Mouse (Mus musculus) heart, postnatal 0 days (tissue): Measurements from ENCODE around the gene D630003M21Rik. TPM values are rescaled to one million over a fixed set of nuclear protein-coding genes. Genes with fewer than 3 reads are reported as not detected.

ENCODE experiments used
- ATAC-seq: fragments of 200-750 bp; cut with Nextera tagmentation; 2 replicates; pipeline ENCODE4 v1.8.0; 2017; ENCODE audit warnings: low read depth, moderate number of reproducible peaks, moderate library complexity; ENCODE audit not compliant: insufficient read depth
- DNase-seq: peaks from one replicate; pipeline ENCODE4 v3.0.0-alpha.2; 2016; ENCODE audit warnings: low spot score
- H3K27ac ChIP-seq: fragments of 300-500 bp; sonication (generic); 2 replicates; pipeline ENCODE4 v1.5.1; 2014; ENCODE audit warnings: low read depth, mild to moderate bottlenecking
- H3K27me3 ChIP-seq: fragments of 300-500 bp; sonication (generic); 2 replicates; pipeline ENCODE4 v1.6.1; 2014; ENCODE audit warnings: low read length, mixed read lengths; ENCODE audit not compliant: control insufficient read depth, insufficient read depth
- H3K36me3 ChIP-seq: fragments of 300-500 bp; sonication (generic); replicated peaks from 2 replicates; pipeline ENCODE4 v1.6.1; 2014; ENCODE audit warnings: low read length, mixed read lengths; ENCODE audit not compliant: control insufficient read depth, insufficient read depth
- H3K4me1 ChIP-seq: fragments of 300-500 bp; sonication (generic); 2 replicates; pipeline ENCODE4 v1.6.1; 2014; ENCODE audit warnings: antibody characterized with exemption; ENCODE audit not compliant: control insufficient read depth, insufficient read depth
- H3K4me2 ChIP-seq: fragments of 300-500 bp; sonication (generic); 2 replicates; pipeline ENCODE4 v1.6.1; 2014; ENCODE audit warnings: low read depth, mild to moderate bottlenecking, low read length, moderate library complexity
- H3K4me3 ChIP-seq: fragments of 300-500 bp; sonication (generic); 2 replicates; pipeline ENCODE4 v1.5.1; 2014; ENCODE audit warnings: low read depth, low read length
- H3K9ac ChIP-seq: fragments of 300-500 bp; sonication (generic); replicated peaks from 2 replicates; pipeline ENCODE4 v1.6.1; 2014; ENCODE audit warnings: low read depth, low read length, mixed read lengths
- H3K9me3 ChIP-seq: fragments of 300-500 bp; sonication (generic); replicated peaks from 2 replicates; pipeline ENCODE4 v1.6.1; 2016; ENCODE audit warnings: low read length; ENCODE audit not compliant: control insufficient read depth
- CTCF ChIP-seq: IDR thresholded peaks from 2 replicates; pipeline ENCODE4 v1.5.1; 2016; ENCODE audit warnings: antibody characterized with exemption, control low read depth, low read depth
- EP300 ChIP-seq: IDR thresholded peaks from 2 replicates; pipeline ENCODE4 v1.6.1; 2016; ENCODE audit warnings: antibody characterized with exemption, low read depth
- WGBS: fragments of 180-500 bp; shearing (Covaris S2); extraction: QIAGEN DNeasy Blood & Tissue Kit; methylation state at CpG from one replicate; pipeline ENCODE4 v1.1.7; 2014; 5-methylcytosine and 5-hydroxymethylcytosine counted together
- polyA plus RNA-seq: library from polyadenylated mRNA; unstranded; fragments of >200 nt; fragmentation: Nextera tagmentation; extraction: Ambion mirVana; gene quantifications from 2 replicates; pipeline ENCODE4 v1.2.1, GENCODE M21; 2015
- total RNA-seq: library from RNA; depleted of rRNA; stranded (reverse); fragments of >200 nt; gene quantifications from 2 replicates; pipeline ENCODE4 v1.2.3, GENCODE M21; 2014; ENCODE audit warnings: low replicate concordance

Gene D630003M21Rik
- total and polyA plus RNA-seq, 2 experiments from 2014 or later, result 2.1 to 2.4 TPM

GRCm38 (mm10) chr2:158270017-158270416, 41.0 kb upstream of the D630003M21Rik start:
- DNase-seq, result no peak
- 80% methylated on average over 8 of the region's 8 CpGs for WGBS

DNA sequence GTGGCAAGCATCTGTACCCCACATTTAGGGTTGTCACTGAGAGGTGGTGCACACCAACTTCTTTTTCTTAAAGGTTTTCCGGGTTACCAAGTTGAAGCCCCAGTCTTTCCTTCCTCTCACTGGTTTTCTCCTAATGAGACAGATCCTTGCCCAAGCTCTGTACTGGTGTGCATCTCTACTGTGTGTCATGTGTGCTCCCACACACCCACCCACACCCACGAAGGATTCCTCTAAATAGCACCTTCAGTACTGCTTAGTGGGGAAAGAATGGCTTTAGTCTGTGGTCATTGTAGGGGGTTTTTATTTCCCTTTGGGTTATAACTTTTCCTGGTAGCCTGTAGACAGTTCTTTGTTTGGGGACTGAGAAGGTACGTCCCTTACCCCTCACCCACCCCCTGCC, 35.9 kb upstream of the D630003M21Rik start:
- no peaks in the 10 kb centered on the region for H3K9me3 ChIP-seq
- DNase-seq (no peak), ATAC-seq (no peak)
- TF ChIP-seq EP300, result no peak
- TF ChIP-seq CTCF, result no peak
- H3K4me1 ChIP-seq, result no peaks in the 10 kb centered on the region
- H3K4me3 ChIP-seq, result no peak overlapping the region
- H3K9ac ChIP-seq, result no peak overlapping the region
- H3K27me3 ChIP-seq, result no peaks in the 10 kb centered on the region
- no peak overlapping the region for H3K4me2 ChIP-seq
- no peaks in the 10 kb centered on the region for H3K36me3 ChIP-seq
- no peak overlapping the region for H3K27ac ChIP-seq
- 83% methylated on average over 3 of the region's 3 CpGs for WGBS

More at GRCm38 (mm10) chr2:158270017-158270416, 41.0 kb upstream of the D630003M21Rik start:
- Histone ChIP-seq H3K9ac (no peak overlapping the region), H3K4me3 (no peak overlapping the region), H3K36me3 (no peaks in the 10 kb centered on the region), H3K4me1 (no peaks in the 10 kb centered on the region), H3K9me3 (no peaks in the 10 kb centered on the region), H3K27me3 (no peaks in the 10 kb centered on the region), H3K4me2 (no peak overlapping the region), H3K27ac (no peak overlapping the region)
- no peak for ATAC-seq
- TF ChIP-seq CTCF (no peak), EP300 (no peak)

GRCm38 (mm10) chr2:158259498-158259897, 30.5 kb upstream of the D630003M21Rik start:
- ATAC-seq (no peak), DNase-seq (no peak)
- TF ChIP-seq EP300, result no peak
- TF ChIP-seq CTCF, result no peak
- Histone ChIP-seq H3K9ac (no peak overlapping the region), H3K36me3 (no peaks in the 10 kb centered on the region), H3K4me3 (no peak overlapping the region), H3K4me1 (no peaks in the 10 kb centered on the region), H3K27ac (no peak overlapping the region), H3K27me3 (no peaks in the 10 kb centered on the region), H3K4me2 (no peak overlapping the region), H3K9me3 (no peaks in the 10 kb centered on the region)
- 74% methylated on average over 8 of the region's 8 CpGs for WGBS

- WGBS, result 16% methylated on average over 12 of the region's 12 CpGs
- TF ChIP-seq EP300, result no peak
- TF ChIP-seq CTCF, result peak; percentile 77
- Histone ChIP-seq H3K9me3 (no peaks in the 10 kb centered on the region), H3K27me3 (no peaks in the 10 kb centered on the region), H3K4me1 (no peaks in the 10 kb centered on the region), H3K36me3 (no peaks in the 10 kb centered on the region), H3K27ac (no peak overlapping the region), H3K9ac (no peak overlapping the region), H3K4me3 (no peak overlapping the region), H3K4me2 (no peak overlapping the region)
- DNase-seq (peak; percentile 15), ATAC-seq (peak; percentile 40; the same call in 1 of the 2 replicates)
Observed at GRCm38 (mm10) chr2:158258781-158259180, 29.8 kb upstream of the D630003M21Rik start.

DNA sequence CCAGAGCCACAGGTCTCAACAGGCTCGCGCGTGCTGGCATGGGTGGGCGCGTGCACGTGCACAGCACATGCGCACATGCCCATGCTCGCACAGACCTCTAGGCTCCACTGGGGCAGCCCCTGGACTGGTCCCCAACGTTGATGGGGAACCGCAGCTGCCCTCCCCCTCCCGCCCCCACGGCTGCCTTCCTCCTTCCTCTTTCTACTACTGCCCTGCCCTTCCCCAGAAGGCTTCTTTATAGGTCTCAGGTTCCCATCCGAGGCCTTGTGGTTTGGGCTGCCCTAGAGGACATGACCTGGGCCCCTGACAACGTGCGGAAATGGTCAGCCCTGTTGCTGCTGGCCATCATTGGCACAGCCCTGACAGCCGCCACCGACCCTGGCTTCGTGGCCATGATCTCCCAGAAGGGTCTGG, 29.0 kb upstream of the D630003M21Rik start, which contains the start of gene Bpi:
TSS of gene Bpi (plus strand) at position 90 of the 414 bp plus-strand sequence.
- no peaks in the 10 kb centered on the region for H3K4me1 ChIP-seq
- ATAC-seq, result no peak
- 60% methylated on average over 18 of the region's 18 CpGs for WGBS
- no peak for DNase-seq
- no peak within 1 kb of the TSS for H3K4me3 ChIP-seq
- no peaks in the 10 kb centered on the region for H3K36me3 ChIP-seq
- H3K4me2 ChIP-seq, result no peak within 1 kb of the TSS
- H3K27ac ChIP-seq, result no peak within 1 kb of the TSS
- TF ChIP-seq CTCF, result no peak
- no peak for TF ChIP-seq EP300
- no peaks in the 10 kb centered on the region for H3K9me3 ChIP-seq
- H3K9ac ChIP-seq, result no peak within 1 kb of the TSS
- H3K27me3 ChIP-seq, result no peaks in the 10 kb centered on the region

DNA sequence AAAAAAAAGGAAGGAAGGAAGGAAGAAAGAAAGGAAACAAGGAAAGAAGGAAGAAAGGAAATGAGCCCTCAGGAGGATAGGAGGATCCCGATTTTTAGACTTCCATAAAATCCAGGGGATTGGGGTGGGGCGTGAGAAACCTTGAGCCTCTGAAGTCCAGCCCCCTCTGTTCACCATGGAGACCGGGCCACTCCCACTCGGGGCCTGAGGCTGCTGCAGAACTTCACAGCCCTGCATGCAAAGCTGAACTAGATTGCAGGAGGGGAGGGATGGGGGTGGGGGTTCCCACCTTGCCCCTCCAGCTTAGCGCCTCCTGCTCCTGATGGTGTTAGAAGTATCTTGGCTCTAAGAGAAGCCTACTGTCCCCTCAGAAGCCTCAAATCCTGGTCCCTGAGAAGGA, 27.9 kb upstream of the D630003M21Rik start:
- H3K27ac ChIP-seq, result no peak overlapping the region
- DNase-seq (no peak), ATAC-seq (0 out of 2 replicates have a peak, but pooled peaks have one; percentile 37)
- 24% methylated on average over 5 of the region's 5 CpGs for WGBS
- TF ChIP-seq CTCF (no peak), EP300 (no peak)
- no peaks in the 10 kb centered on the region for H3K9me3 ChIP-seq
- no peak overlapping the region for H3K9ac ChIP-seq
- H3K4me2 ChIP-seq, result no peak overlapping the region
- no peaks in the 10 kb centered on the region for H3K27me3 ChIP-seq
- H3K36me3 ChIP-seq, result no peaks in the 10 kb centered on the region
- no peaks in the 10 kb centered on the region for H3K4me1 ChIP-seq
- H3K4me3 ChIP-seq, result no peak overlapping the region
